Mouse (Mus musculus) hindbrain, embryonic 16.5 days (tissue): Measurements from ENCODE around the gene Sbf2. TPM values are rescaled to one million over a fixed set of nuclear protein-coding genes. Genes with fewer than 3 reads are reported as not detected.

Experiments
- ATAC-seq: fragments of 200-750 bp; cut with Nextera tagmentation; 2 replicates; pipeline ENCODE4 v1.8.0; 2017; ENCODE audit warnings: moderate TSS enrichment, moderate library complexity
- H3K27ac ChIP-seq: fragments of 300-500 bp; sonication (generic); 2 replicates; pipeline ENCODE4 v1.5.1; 2014; ENCODE audit warnings: low read depth, mild to moderate bottlenecking, control low read depth, low read length, moderate library complexity
- H3K27me3 ChIP-seq: fragments of 300-500 bp; sonication (generic); replicated peaks from 2 replicates; pipeline ENCODE4 v1.6.1; 2014; ENCODE audit warnings: low read length; ENCODE audit not compliant: control insufficient read depth, insufficient read depth
- H3K36me3 ChIP-seq: fragments of 300-500 bp; sonication (generic); 2 replicates; pipeline ENCODE4 v1.6.1; 2014; ENCODE audit warnings: mild to moderate bottlenecking, low read length, moderate library complexity, mixed read lengths; ENCODE audit not compliant: control insufficient read depth, insufficient read depth
- H3K4me1 ChIP-seq: fragments of 300-500 bp; sonication (generic); 2 replicates; pipeline ENCODE4 v1.6.1; 2014; ENCODE audit warnings: low read depth, low read length; ENCODE audit not compliant: control insufficient read depth, insufficient read depth
- H3K4me2 ChIP-seq: fragments of 300-500 bp; sonication (generic); 2 replicates; pipeline ENCODE4 v1.6.1; 2014; ENCODE audit warnings: mild to moderate bottlenecking, low read length, control low read depth, moderate library complexity
- H3K4me3 ChIP-seq: fragments of 300-500 bp; sonication (generic); 2 replicates; pipeline ENCODE4 v1.5.1; 2014; ENCODE audit warnings: mild to moderate bottlenecking, low read length, control low read depth, moderate library complexity
- H3K9ac ChIP-seq: fragments of 300-500 bp; sonication (generic); 2 replicates; pipeline ENCODE4 v1.6.1; 2014; ENCODE audit warnings: low read depth, mild to moderate bottlenecking, control low read depth, low read length, moderate library complexity
- H3K9me3 ChIP-seq: fragments of 300-500 bp; sonication (generic); 2 replicates; pipeline ENCODE4 v1.6.1; 2014; ENCODE audit warnings: mild to moderate bottlenecking, low read length, moderate library complexity; ENCODE audit not compliant: control insufficient read depth
- WGBS: fragments of 180-500 bp; shearing (Covaris S2); extraction: QIAGEN DNeasy Blood & Tissue Kit; methylation state at CpG from one replicate; pipeline ENCODE4 v1.1.7; 2014; 5-methylcytosine and 5-hydroxymethylcytosine counted together
- polyA plus RNA-seq: library from polyadenylated mRNA; unstranded; fragments of >200 nt; fragmentation: Nextera tagmentation; extraction: Ambion mirVana; gene quantifications from 2 replicates; pipeline ENCODE4 v1.2.1, GENCODE M21; 2015

The Sbf2 gene
- polyA plus RNA-seq, 1 experiment from 2014 or later: 51.8 TPM

DNA sequence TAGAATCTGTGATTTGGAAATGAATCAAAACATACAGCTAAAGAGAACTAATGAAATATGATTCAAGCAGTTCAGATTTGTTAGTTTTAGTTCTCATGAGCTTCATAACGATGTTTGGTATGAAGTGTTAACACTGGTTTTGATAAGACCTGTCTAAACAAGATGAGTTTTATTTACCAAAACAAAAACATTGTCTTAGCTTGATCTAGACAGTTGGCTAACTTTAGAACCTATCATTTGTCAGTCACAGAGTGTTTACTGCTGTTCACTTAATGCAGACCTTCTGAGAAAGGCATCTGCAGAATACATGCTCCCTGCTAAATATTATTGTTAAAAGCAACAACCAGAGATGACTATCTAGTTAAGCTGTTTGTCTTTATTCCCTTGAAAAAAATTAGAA, 116.1 kb downstream of the Sbf2 start:
- Histone ChIP-seq H3K4me3 (no peak overlapping the region), H3K4me1 (no peaks in the 10 kb centered on the region), H3K27me3 (no peaks in the 10 kb centered on the region), H3K4me2 (no peak overlapping the region), H3K9me3 (no peaks in the 10 kb centered on the region), H3K9ac (no peak overlapping the region), H3K36me3 (no peaks in the 10 kb centered on the region), H3K27ac (no peak overlapping the region)
- 86% methylated on average over 1 of the region's 1 CpGs for WGBS
- no peak for ATAC-seq

DNA sequence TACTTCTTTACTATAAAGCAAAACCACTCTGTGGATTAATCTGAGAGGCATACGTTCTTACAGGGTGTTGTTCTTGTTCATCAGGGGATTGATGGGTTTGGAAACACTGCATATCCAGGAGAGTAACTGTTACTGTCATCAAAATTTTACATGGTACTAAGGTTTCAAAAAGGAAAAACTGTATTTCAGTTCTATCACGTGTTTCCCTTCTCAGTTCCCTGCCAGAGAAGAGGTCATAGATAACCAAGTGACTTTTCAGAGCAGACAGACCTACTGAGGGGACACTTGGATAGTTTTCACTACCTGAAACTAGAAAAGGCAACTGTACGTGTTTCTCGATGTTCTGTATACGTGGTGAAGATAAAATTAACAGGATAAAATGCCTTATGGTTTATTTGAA, 123.7 kb downstream of the Sbf2 start:
- H3K9me3 ChIP-seq: no peaks in the 10 kb centered on the region
- no peak for ATAC-seq
- H3K4me2 ChIP-seq: no peak overlapping the region
- WGBS: 88% methylated on average over 5 of the region's 5 CpGs
- H3K27ac ChIP-seq: no peak overlapping the region
- no peak overlapping the region for H3K9ac ChIP-seq
- no peaks in the 10 kb centered on the region for H3K27me3 ChIP-seq
- H3K4me3 ChIP-seq: no peak overlapping the region
- no peaks in the 10 kb centered on the region for H3K4me1 ChIP-seq
- no peaks in the 10 kb centered on the region for H3K36me3 ChIP-seq

DNA sequence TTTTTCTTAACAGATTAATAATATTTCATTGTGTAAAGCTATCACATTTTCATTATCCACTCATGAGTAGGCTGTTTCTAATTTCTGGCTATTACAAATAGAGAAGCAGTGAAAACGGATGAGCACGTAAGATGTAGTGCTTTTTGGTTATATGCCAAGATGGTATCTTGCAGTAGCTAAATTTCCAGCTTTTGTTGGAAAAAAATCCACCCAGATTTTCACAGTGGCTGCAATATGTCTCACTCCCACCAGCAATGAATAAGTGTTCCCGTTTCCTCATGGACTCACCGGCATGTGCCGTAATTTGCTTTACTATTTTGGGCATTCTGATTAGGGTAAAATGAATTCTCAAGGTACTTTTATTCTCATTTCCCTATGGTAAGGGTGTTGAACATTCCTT, 129.7 kb downstream of the Sbf2 start:
- no peak for ATAC-seq
- H3K27ac ChIP-seq: no peak overlapping the region
- H3K4me3 ChIP-seq: no peak overlapping the region
- H3K36me3 ChIP-seq: no peaks in the 10 kb centered on the region
- no peaks in the 10 kb centered on the region for H3K9me3 ChIP-seq
- H3K4me1 ChIP-seq: no peaks in the 10 kb centered on the region
- no peaks in the 10 kb centered on the region for H3K27me3 ChIP-seq
- WGBS: 88% methylated on average over 5 of the region's 5 CpGs
- H3K4me2 ChIP-seq: no peak overlapping the region
- H3K9ac ChIP-seq: no peak overlapping the region

DNA sequence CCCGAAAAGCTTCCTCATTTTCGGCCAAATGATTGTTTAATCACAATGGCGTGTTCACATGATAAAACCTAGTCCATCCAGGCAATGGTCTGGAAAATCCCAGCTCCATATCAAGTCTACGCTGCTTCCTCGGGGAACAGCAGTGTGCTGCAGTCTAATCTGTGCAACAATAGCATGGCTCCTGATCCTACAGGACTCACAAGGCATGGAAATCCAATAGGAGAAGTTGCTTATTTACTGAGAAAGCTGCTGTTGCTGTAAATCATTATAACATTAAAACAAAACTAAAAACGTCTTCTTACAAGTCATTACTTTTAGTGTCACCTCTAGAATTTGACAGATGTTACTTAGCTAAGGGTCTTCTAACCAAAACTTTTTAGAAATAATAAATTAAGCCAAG, 143.7 kb downstream of the Sbf2 start:
- WGBS: 82% methylated on average over 6 of the region's 6 CpGs

DNA sequence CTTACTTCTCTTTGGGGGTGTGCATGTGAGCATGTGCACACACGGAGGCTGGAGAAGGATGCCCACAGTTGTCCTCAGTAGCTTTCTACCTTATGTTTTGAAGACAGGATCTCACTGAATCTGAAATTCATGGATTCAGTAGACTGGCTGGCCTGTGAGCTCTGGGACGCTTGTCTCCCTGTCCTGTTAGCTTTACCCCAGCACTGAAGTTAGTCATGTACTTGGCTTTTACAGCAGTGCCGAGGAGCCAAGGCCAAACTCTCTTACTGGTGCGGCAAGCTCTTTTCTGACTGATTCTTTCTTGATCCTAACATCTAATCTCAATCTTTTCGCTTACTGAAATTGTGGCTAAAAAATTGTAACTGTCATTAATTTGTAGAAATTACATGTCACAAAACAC, 151.3 kb downstream of the Sbf2 start:
- ATAC-seq: no peak
- Histone ChIP-seq H3K4me2 (no peak overlapping the region), H3K36me3 (no peaks in the 10 kb centered on the region), H3K9ac (no peak overlapping the region), H3K27me3 (no peaks in the 10 kb centered on the region), H3K4me3 (no peak overlapping the region), H3K27ac (no peak overlapping the region), H3K4me1 (no peaks in the 10 kb centered on the region), H3K9me3 (no peaks in the 10 kb centered on the region)
- WGBS: 85% methylated on average over 5 of the region's 5 CpGs

More for the DNA sequence above, 143.7 kb downstream of the Sbf2 start:
- Histone ChIP-seq H3K27me3 (no peaks in the 10 kb centered on the region), H3K4me3 (no peak overlapping the region), H3K9me3 (no peaks in the 10 kb centered on the region), H3K36me3 (no peaks in the 10 kb centered on the region), H3K27ac (no peak overlapping the region), H3K9ac (no peak overlapping the region), H3K4me1 (no peaks in the 10 kb centered on the region), H3K4me2 (no peak overlapping the region)
- ATAC-seq: no peak

DNA sequence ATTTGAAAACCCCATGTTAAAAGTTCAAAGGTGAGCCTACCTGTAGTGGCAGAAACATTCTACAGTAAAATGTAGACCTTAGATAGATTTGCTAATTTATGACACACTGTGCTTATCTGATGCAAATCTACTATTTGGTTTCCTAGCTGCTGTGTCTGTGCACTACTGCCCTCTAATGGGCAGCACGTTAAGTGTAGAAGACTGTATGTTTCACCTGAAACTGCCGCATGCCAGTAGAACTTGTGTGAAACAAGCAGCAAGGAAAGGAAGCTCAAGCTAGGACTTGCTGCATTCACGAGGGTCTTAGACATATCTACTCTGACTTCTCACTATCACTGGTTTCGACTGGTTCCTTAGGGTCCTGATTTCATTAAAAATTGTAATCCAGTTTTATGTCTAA, 182.4 kb downstream of the Sbf2 start:
- Histone ChIP-seq H3K9me3 (no peaks in the 10 kb centered on the region), H3K4me2 (no peak overlapping the region), H3K27me3 (no peaks in the 10 kb centered on the region), H3K27ac (no peak overlapping the region), H3K9ac (no peak overlapping the region), H3K4me3 (no peak overlapping the region), H3K36me3 (peaks cover 4% of the 10 kb centered on the region; the same call in 1 of the 2 replicates), H3K4me1 (no peaks in the 10 kb centered on the region)
- WGBS: 29% methylated on average over 4 of the region's 4 CpGs
- no peak for ATAC-seq

DNA sequence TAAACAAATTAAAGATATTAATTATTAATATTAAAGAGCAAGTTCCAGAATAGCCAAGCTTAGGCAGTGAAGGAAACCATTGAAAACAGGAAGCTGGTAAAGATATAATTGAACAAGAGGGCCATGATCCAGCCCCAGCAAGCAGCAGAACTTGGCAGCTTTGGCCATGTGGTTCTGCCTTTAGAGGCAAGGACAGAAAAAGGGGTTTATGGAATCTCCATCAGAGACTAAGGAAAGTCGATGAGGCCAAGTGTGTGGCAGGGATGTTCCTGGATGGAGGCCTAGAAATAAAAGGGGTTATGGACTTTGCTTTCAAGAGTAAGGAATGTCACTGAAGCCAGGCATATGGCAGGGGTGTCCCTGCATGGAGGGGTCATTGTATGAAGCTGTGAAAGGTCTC, 198.4 kb downstream of the Sbf2 start:
- 0 out of 2 replicates have a peak, but pooled peaks cover 3% of the 10 kb centered on the region for H3K36me3 ChIP-seq
- H3K27me3 ChIP-seq: no peaks in the 10 kb centered on the region
- H3K27ac ChIP-seq: no peak overlapping the region
- no peak for ATAC-seq
- H3K4me2 ChIP-seq: no peak overlapping the region
- WGBS: 83% methylated on average over 1 of the region's 1 CpGs
- H3K4me1 ChIP-seq: no peaks in the 10 kb centered on the region
- no peak overlapping the region for H3K4me3 ChIP-seq
- no peak overlapping the region for H3K9ac ChIP-seq
- H3K9me3 ChIP-seq: no peaks in the 10 kb centered on the region

DNA sequence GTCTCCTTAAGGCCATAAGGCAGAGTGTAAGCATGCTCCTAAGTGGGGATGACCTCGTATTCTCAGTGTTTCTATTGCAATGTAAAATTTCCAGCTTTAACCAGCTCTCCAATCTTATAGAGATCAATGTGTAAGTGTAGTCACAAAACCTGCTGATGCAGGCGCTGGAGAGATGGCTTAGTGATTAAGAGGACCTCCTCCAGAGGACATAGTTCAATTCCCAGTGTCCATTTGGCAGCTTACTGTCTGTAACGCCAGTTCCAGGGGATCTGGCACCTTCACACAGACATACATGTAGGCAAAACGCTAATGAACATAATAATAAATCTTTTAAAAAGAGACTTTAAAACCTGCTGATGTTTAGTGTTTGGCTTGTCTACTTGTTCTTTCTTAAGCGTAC, 200.4 kb downstream of the Sbf2 start:
- Histone ChIP-seq H3K4me2 (no peak overlapping the region), H3K27ac (no peak overlapping the region), H3K9me3 (no peaks in the 10 kb centered on the region), H3K27me3 (no peaks in the 10 kb centered on the region), H3K36me3 (0 out of 2 replicates have a peak, but pooled peaks cover 6% of the 10 kb centered on the region), H3K4me1 (no peaks in the 10 kb centered on the region), H3K4me3 (no peak overlapping the region), H3K9ac (no peak overlapping the region)
- 86% methylated on average over 5 of the region's 5 CpGs for WGBS
- no peak for ATAC-seq

DNA sequence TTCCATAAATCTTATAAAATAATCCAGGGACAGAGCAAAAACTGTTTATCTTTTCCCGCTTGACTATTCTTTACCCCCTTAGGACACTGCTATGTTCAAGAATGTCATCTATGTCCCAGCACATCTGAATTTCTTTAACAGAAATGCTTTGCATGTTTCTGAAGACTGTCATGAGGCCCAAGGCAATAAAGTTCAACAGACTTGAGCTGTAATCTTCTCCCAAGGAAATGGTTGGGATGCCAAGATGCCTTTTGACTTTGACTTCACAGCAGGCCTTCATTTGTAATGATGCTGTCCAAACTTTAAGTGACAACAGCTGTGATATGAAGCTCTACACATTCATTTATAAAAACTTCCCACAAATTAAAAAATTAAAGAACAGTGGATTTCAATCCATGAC, 212.6 kb downstream of the Sbf2 start:
- H3K27ac ChIP-seq: no peak overlapping the region
- H3K27me3 ChIP-seq: no peaks in the 10 kb centered on the region
- peaks cover 3% of the 10 kb centered on the region; the same call in 1 of the 2 replicates for H3K36me3 ChIP-seq
- no peak overlapping the region for H3K9ac ChIP-seq
- H3K9me3 ChIP-seq: no peaks in the 10 kb centered on the region
- WGBS: 90% methylated on average over 1 of the region's 1 CpGs
- H3K4me3 ChIP-seq: no peak overlapping the region
- ATAC-seq: no peak
- H3K4me2 ChIP-seq: no peak overlapping the region
- H3K4me1 ChIP-seq: no peaks in the 10 kb centered on the region

DNA sequence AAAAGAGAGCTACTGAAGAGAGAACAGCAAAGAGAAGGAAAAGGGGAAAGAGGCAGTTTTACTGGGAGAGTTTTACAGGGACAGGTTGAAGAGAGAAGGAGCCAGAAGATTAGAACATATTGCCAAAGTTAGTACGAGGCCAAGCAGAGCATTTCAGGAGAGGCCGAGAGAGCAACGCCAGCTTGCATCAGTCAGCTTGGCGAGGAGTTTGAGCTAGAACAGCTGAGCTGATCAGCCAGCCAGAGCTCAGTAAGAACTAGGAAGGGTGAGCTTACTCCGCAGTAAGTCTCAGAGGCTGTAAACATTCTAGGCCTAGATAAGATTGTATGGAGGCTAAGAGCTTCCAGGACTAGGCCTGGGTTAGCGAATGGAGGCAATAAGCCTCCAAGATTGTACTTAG, 222.1 kb downstream of the Sbf2 start:
- Histone ChIP-seq H3K36me3 (0 out of 2 replicates have a peak, but pooled peaks cover under 1% of the 10 kb centered on the region), H3K9me3 (no peaks in the 10 kb centered on the region), H3K27me3 (no peaks in the 10 kb centered on the region), H3K4me3 (no peak overlapping the region), H3K27ac (no peak overlapping the region), H3K4me1 (no peaks in the 10 kb centered on the region), H3K9ac (no peak overlapping the region), H3K4me2 (no peak overlapping the region)
- ATAC-seq: no peak
- 89% methylated on average over 6 of the region's 6 CpGs for WGBS
